Mouse (Mus musculus): ENCODE data around the gene Ccdc107.

GRCm38 (mm10) chr4:43466872-43467271, 25.8 kb upstream of the Ccdc107 start:
- TF ChIP-seq CTCF (IDR thresholded peaks at IDR 0.05; ENCODE audit: low read depth, low read length): no peak
- TF ChIP-seq POLR2A (IDR thresholded peaks at IDR 0.05; ENCODE audit: extremely low read depth, insufficient read depth, low read length): no peak
